Mouse (Mus musculus) stomach, embryonic 14.5 days (tissue): Measurements from ENCODE around the gene Grin2c. TPM values are rescaled to one million over a fixed set of nuclear protein-coding genes. Genes with fewer than 3 reads are reported as not detected.

ENCODE experiments used
- ATAC-seq: fragments of 200-750 bp; cut with Nextera tagmentation; 2 replicates; pipeline ENCODE4 v1.8.0; 2017; ENCODE audit warnings: low read depth, moderate TSS enrichment; ENCODE audit not compliant: insufficient number of reproducible peaks, insufficient read depth, low FRiP score
- H3K27ac ChIP-seq: fragments of 300-500 bp; sonication (generic); 2 replicates; pipeline ENCODE4 v1.5.1; 2014; ENCODE audit warnings: mild to moderate bottlenecking, low read length, moderate library complexity, mixed read lengths
- H3K27me3 ChIP-seq: fragments of 300-500 bp; sonication (generic); 2 replicates; pipeline ENCODE4 v1.6.1; 2014; ENCODE audit warnings: low read length, control low read depth, mixed read lengths; ENCODE audit not compliant: control insufficient read depth, insufficient read depth
- H3K36me3 ChIP-seq: fragments of 300-500 bp; sonication (generic); 2 replicates; pipeline ENCODE4 v1.6.1; 2014; ENCODE audit warnings: mild to moderate bottlenecking, control low read depth, low read length, moderate library complexity, mixed read lengths; ENCODE audit not compliant: control insufficient read depth, insufficient read depth
- H3K4me1 ChIP-seq: fragments of 300-500 bp; sonication (generic); 2 replicates; pipeline ENCODE4 v1.6.1; 2014; ENCODE audit warnings: low read length, control low read depth, mixed read lengths; ENCODE audit not compliant: control insufficient read depth, insufficient read depth
- H3K4me2 ChIP-seq: fragments of 300-500 bp; sonication (generic); replicated peaks from 2 replicates; pipeline ENCODE4 v1.6.1; 2014; ENCODE audit warnings: low read depth, low read length, control low read depth
- H3K4me3 ChIP-seq: fragments of 300-500 bp; sonication (generic); 2 replicates; pipeline ENCODE4 v1.5.1; 2014; ENCODE audit warnings: low read depth, low read length, control low read depth
- H3K9ac ChIP-seq: fragments of 300-500 bp; sonication (generic); replicated peaks from 2 replicates; pipeline ENCODE4 v1.6.1; 2014; ENCODE audit warnings: low read depth, mild to moderate bottlenecking, control low read depth, low read length, moderate library complexity, mixed read lengths
- H3K9me3 ChIP-seq: fragments of 300-500 bp; sonication (generic); 2 replicates; pipeline ENCODE4 v1.6.1; 2016; ENCODE audit warnings: low read depth, low read length, control low read depth; ENCODE audit not compliant: control insufficient read depth
- WGBS: fragments of 180-500 bp; shearing (Covaris S2); extraction: QIAGEN DNeasy Blood & Tissue Kit; methylation state at CpG from one replicate; pipeline ENCODE4 v1.1.7; 2014; 5-methylcytosine and 5-hydroxymethylcytosine counted together
- polyA plus RNA-seq: library from polyadenylated mRNA; unstranded; fragments of >200 nt; fragmentation: Nextera tagmentation; extraction: Ambion mirVana; gene quantifications from 2 replicates; pipeline ENCODE4 v1.2.1, GENCODE M21; 2014

Gene Grin2c
- polyA plus RNA-seq, 1 experiment from 2014 or later, result not detected

DNA sequence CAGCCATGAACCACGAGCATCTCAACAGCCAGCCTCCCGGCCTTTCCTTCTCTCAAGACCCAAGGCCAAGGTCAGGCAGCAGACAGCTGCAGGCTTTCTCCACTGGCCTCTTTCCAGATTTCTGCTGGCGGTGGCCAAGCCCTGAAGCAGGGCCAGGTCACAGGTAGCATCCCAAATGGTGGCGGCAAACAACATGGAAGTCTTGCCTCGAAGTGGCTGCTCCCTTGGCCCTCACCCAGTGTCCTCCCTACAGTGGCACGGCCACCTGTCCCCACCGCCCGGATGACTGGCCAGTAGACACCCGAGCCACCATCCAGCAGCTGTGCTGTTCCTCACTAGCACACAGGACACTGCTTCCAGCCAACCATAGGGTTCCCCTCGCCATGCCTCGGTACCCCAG lies 25.6 kb downstream of the Grin2c start:
- Histone ChIP-seq H3K9me3 (no peaks in the 10 kb centered on the region), H3K9ac (no peak overlapping the region), H3K4me2 (no peak overlapping the region), H3K4me3 (no peak overlapping the region), H3K27me3 (peaks cover under 1% of the 10 kb centered on the region; the same call in 1 of the 2 replicates), H3K36me3 (no peaks in the 10 kb centered on the region; the same call in 1 of the 2 replicates), H3K4me1 (peaks cover 3% of the 10 kb centered on the region; the same call in 1 of the 2 replicates), H3K27ac (no peak overlapping the region)
- WGBS, result 80% methylated on average over 11 of the region's 11 CpGs
- no peak for ATAC-seq

DNA sequence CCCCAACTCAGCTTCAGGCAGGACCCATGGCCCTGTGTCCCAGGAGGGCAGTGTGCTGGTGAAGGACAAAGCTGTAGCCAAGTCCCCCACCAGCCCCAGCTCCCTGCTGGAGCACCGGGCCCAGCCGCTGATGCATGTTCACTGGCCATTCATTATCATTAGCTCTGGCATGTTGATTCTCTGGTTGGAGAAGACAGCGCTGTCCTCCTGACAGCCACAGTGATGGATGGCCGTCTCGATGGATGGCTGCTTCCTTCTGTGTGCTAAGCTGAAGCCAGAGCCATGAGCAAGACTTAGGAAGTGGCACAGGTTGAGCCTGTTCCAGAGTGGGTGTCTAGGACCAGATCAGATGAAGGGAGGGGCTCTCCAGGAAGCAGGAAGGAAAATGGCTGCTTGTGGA lies 30.5 kb downstream of the Grin2c start:
- ATAC-seq, result no peak
- H3K4me1 ChIP-seq, result peaks cover 18% of the 10 kb centered on the region

DNA sequence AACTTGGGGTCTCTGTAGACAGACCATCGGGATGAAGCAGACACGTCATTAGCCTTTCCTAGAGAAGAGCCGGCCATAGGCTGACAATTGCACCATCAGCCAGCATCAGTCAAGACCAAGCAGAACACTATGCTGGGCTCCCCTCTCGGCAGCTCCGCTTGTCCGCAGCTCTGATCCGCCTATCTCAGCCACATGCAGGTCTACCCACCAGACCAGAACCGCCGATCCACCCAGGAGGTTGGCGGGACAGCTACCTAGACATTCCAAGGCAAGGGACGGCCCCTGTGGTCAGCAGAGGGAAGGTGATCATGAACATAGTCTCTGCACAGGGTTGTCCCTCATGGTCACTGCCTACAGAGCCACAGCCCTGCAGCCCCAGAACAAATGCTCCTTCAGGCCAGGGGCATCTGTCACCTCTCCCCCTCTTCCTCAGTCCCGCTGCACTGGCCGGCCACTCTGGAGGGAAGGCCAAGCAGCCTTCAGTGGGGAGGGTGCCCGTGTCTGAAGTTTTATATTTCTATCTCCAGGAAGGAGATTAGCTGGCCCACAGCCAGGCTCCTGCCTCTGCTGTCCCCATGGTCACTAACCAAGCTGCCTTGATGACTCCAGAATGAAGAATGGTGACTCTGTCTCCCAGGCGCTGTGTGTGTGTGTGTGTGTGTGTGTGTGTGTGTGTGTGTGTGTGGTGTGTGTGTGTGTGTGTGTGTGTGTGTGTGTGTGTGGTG lies 32.6 kb downstream of the Grin2c start:
- no peak for ATAC-seq
- no peaks in the 10 kb centered on the region for H3K27me3 ChIP-seq
- no peaks in the 10 kb centered on the region for H3K36me3 ChIP-seq
- no peaks in the 10 kb centered on the region for H3K9me3 ChIP-seq
- H3K27ac ChIP-seq, result no peak overlapping the region
- 76% methylated on average over 15 of the region's 15 CpGs for WGBS
- H3K4me3 ChIP-seq, result no peak overlapping the region
- H3K4me2 ChIP-seq, result no peak overlapping the region
- no peak overlapping the region for H3K9ac ChIP-seq
- H3K4me1 ChIP-seq, result peaks cover 23% of the 10 kb centered on the region

More for the DNA sequence above, 30.5 kb downstream of the Grin2c start:
- H3K4me3 ChIP-seq, result no peak overlapping the region
- WGBS, result 8% methylated on average over 5 of the region's 5 CpGs
- no peak overlapping the region for H3K4me2 ChIP-seq
- no peaks in the 10 kb centered on the region for H3K27me3 ChIP-seq
- H3K9me3 ChIP-seq, result no peaks in the 10 kb centered on the region
- no peak overlapping the region for H3K9ac ChIP-seq
- H3K27ac ChIP-seq, result no peak overlapping the region
- H3K36me3 ChIP-seq, result no peaks in the 10 kb centered on the region

DNA sequence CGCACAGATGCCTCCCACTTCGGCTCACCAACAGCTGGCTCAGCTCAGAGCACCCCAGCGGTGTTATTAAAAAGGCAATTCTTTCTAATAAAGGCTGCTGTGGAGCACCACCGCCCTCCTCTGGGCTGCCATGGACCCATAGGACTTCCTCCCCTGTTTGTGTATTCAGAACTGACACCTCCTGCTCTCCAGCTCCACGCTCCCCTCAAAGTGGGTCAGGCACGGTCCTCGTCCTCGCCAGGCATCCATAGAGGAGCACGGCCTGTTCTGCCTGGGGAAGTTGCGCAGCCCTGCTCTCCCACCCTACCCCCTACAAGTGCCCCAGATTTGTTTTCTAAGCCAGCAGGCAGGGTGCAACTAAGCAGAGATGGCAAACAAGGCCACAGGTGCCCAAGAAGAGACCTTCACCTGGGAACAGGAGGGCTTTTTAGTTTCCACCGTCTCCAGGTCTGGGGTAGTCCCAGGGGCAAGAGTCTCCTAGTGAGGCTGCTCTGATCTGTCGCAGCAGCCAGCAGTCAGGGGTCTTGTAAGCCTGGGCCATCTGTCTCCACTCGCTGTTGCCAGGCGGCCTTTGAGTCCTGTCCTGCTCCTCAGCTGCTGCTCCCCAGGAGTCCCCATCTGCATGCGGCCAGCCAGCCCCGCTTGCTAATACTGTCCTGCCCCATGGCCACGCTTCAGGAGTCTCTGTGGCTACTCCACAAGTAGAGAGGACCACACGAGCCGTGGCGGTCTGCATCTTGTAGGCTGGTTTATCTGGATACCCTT lies 33.3 kb downstream of the Grin2c start:
- ATAC-seq, result no peak
- WGBS, result 58% methylated on average over 20 of the region's 20 CpGs
- H3K4me1 ChIP-seq, result peaks cover 23% of the 10 kb centered on the region
- H3K4me3 ChIP-seq, result no peak overlapping the region
- no peak overlapping the region for H3K4me2 ChIP-seq
- no peaks in the 10 kb centered on the region for H3K9me3 ChIP-seq
- no peak overlapping the region for H3K9ac ChIP-seq
- no peaks in the 10 kb centered on the region for H3K36me3 ChIP-seq
- no peaks in the 10 kb centered on the region for H3K27me3 ChIP-seq
- H3K27ac ChIP-seq, result no peak overlapping the region

DNA sequence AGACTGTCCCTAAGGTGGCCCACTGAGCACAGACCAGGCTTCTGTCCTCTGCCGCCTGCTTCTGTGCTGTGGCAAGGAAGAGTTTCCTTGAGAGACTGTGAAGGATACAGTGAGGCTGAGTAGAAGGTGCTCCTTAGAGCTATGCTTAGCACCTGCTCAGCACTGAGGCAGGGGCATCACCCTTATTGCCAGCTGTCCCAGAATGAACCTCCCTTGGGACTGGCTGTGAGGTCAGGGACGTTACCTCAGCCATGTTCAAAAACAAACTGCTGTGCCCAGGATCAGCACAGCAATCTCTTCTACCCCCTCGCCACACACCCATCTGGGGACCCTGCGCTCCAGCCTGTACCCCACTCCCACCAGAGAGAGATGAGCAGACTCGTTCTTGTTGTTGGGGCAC lies 34.2 kb downstream of the Grin2c start:
- WGBS, result 77% methylated on average over 5 of the region's 5 CpGs
- H3K4me2 ChIP-seq, result no peak overlapping the region
- no peak overlapping the region for H3K9ac ChIP-seq
- ATAC-seq, result no peak
- H3K27ac ChIP-seq, result no peak overlapping the region
- peaks cover 23% of the 10 kb centered on the region for H3K4me1 ChIP-seq
- H3K36me3 ChIP-seq, result no peaks in the 10 kb centered on the region
- H3K4me3 ChIP-seq, result no peak overlapping the region
- no peaks in the 10 kb centered on the region for H3K9me3 ChIP-seq
- no peaks in the 10 kb centered on the region for H3K27me3 ChIP-seq

DNA sequence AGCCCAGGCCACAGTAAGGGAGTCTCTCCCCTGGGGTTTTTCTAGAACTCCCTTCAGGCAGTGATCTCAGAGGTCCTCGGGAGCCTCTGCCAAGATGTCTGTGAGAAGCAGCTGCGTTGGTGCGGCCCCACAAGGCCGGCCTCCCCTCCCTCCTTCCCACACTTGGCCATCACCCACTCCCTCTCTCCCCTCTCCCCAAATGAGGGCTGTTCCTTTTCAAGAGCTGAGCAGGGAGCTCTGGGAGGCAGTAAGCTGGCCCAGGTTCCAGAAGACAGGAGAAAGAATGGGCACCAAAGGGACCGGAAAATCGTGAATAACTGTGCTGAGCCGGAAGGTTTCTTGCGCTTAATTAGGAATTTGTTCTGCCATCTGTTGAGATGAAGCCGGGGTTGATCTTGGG lies 35.1 kb downstream of the Grin2c start:
- H3K4me2 ChIP-seq, result no peak overlapping the region
- no peaks in the 10 kb centered on the region for H3K36me3 ChIP-seq
- H3K4me3 ChIP-seq, result no peak overlapping the region
- no peaks in the 10 kb centered on the region for H3K27me3 ChIP-seq
- no peak overlapping the region for H3K9ac ChIP-seq
- peak overlapping the region; percentile 52; the same call in 1 of the 2 replicates for H3K27ac ChIP-seq
- no peak for ATAC-seq
- peaks cover 23% of the 10 kb centered on the region for H3K4me1 ChIP-seq
- H3K9me3 ChIP-seq, result no peaks in the 10 kb centered on the region
- WGBS, result 43% methylated on average over 9 of the region's 9 CpGs

DNA sequence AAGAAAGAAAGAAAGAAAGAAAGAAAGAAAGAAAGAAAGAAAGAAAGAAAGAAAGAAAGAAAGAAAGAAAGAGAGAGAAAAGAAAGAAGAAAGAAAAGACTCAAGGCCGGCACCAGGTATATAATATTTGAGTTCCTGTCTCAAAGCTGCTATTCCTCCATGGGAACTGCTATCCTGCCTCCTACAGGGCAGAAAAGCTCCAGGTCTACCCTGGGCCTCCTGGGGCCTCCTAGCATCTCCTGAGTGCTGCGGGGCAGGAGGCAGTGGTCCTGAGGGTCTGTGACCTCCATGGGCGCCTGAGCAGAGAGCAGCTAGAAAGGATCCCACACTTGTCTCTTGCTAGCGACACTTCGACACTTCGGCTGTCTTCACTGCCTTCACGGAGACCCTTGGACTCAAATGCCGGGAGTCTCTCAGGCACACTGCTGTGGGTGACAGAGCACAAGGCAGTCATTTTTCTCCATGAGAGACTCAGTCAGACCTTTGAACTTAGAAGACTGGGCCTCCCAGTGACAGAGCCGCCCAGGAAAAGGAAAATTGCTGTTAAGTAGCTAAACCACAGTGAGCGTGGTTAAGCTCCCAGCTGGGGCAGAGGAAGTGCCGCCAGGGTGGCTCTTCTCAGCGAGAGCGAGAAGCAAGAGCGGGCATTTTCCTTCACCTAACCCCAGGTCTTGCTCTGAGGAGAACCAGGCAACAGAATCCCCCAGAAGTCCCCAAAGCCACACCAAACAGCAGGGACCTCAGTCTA lies 35.7 kb downstream of the Grin2c start:
- H3K27me3 ChIP-seq, result no peaks in the 10 kb centered on the region
- H3K36me3 ChIP-seq, result no peaks in the 10 kb centered on the region
- no peak overlapping the region for H3K9ac ChIP-seq
- H3K9me3 ChIP-seq, result no peaks in the 10 kb centered on the region
- no peak overlapping the region for H3K4me3 ChIP-seq
- peak overlapping the region; percentile 52; the same call in 1 of the 2 replicates for H3K27ac ChIP-seq
- H3K4me2 ChIP-seq, result 0 out of 2 replicates have a peak overlapping the region, but pooled peaks have one; percentile 5
- peaks cover 20% of the 10 kb centered on the region for H3K4me1 ChIP-seq
- WGBS, result 43% methylated on average over 14 of the region's 14 CpGs
- no peak for ATAC-seq
